Mouse (Mus musculus): Measurements from ENCODE around the gene Armc12.

DNA sequence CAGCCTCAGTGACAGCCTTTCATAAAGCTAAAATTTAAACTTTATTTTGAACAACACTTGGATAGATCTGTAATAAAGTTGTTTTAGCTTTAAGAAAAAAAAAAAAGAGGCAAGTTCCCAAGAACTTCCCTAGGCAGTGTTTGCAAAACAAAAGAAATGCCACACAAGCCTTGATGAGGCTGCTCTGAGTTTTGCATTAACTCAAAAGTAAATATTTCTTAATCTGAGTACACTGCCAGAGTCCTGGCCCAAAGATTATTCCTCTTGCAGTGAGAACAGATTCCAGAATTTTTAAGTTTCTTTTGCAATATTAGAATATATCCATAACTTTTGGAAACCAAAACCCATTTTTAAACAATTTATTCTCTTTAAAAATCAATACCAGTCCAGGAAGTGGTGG is 34.6 kb downstream of the Armc12 start:
- TF ChIP-seq POLR2A (IDR thresholded peaks at IDR 0.05; ENCODE audit: low read depth, low read length) (no peak), CTCF (IDR thresholded peaks at IDR 0.05; ENCODE audit: extremely low read depth, insufficient read length, insufficient replicate concordance, low read depth, low read length) (no peak)

Data from small intestine, adult 2 months (tissue).